Mouse (Mus musculus) erythroblast, embryonic 14.5 days (primary cell): ENCODE data around the gene Sin3a.

Source experiments
- GATA1 ChIP-seq: IDR thresholded peaks from 2 replicates; pipeline ENCODE4 v1.6.1; 2012; ENCODE audit warnings: low read length, inconsistent platforms, mixed read lengths
- TAL1 ChIP-seq: IDR thresholded peaks from 3 replicates; pipeline ENCODE4 v1.6.1; 2012; ENCODE audit warnings: low read length, inconsistent platforms, mixed read lengths

DNA sequence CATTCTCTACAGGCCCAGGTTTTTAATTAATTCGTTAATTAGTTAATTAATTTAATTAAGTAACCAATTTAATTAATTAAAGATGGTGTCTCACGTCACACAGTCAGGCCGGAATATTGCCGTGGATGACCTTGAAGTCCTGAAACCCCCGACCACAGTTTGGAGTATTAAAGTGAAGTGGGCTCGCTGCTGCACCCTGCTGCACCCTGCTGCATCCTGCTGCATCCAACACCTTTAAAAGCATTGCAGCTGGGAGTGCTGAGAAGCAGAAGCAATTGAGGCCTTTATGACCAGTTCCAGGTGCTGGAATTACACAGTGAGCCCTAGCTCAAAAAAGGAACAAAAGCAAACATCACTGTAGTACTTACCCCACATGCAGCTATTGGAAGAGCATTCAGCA is 80.5 kb downstream of the Sin3a start:
- TF ChIP-seq GATA1 (no peak), TAL1 (no peak)
